Mouse (Mus musculus): Measurements from ENCODE around the gene Npas3. TPM values are rescaled to one million over a fixed set of nuclear protein-coding genes. Genes with fewer than 3 reads are reported as not detected.
A peak's percentile ranks its signal among the peaks of the same experiment; 100 is the strongest.

Npas3 gene
- polyA plus RNA-seq, 1 experiment from 2014 or later: 17.7 TPM

DNA sequence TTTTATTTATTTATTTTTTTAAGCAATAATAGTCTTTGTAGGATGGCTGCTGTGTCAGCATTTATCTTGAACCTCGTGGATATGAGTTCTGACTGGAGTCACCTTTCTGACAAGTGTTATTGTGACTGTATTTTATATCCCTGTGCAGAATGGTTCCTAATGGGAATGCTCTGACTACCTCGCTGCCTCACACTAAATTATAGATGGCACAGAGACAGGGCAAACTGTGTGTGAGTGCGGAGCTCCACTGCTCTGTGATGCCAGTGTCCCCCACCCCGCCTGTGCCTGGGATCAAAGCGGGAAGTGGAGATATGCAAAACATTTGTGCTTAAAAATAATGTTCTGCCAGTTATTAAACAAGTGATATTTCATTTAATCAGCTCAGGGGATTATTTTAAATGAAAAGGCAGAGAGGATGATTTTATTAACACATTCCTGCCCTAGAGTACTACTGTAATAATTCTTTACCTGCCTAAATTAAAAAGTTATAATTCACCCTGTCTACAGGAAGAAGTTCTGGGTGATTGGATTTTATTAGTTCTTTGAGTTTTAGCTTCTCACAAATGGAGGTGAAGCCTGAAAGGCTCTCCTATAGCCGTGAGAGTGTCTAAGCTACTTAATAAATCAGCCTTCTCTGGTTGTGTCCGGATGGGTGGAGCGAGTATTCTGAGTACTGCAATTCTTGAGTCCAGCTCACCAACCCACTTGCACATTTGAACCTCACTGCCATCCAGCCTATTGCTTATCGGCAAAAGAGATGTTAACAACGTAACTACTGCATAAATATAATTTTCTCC lies 721.1 kb downstream of the Npas3 start:
- Histone ChIP-seq H3K36me3 (ENCODE audit: control insufficient read depth, insufficient read depth) (no peaks in the 10 kb centered on the region), H3K27ac (ENCODE audit: low read length) (no peak overlapping the region), H3K4me3 (replicated peaks; ENCODE audit: low read length) (no peak overlapping the region), H3K9me3 (ENCODE audit: control insufficient read depth, low read length) (no peaks in the 10 kb centered on the region), H3K9ac (replicated peaks; ENCODE audit: low read depth, low read length) (no peak overlapping the region), H3K4me1 (replicated peaks; ENCODE audit: control insufficient read depth, insufficient read depth, low read length) (peaks cover 3% of the 10 kb centered on the region; the same call in 1 of the 2 replicates), H3K4me2 (ENCODE audit: low read length) (no peak overlapping the region), H3K27me3 (replicated peaks; ENCODE audit: control insufficient read depth, insufficient read depth, low read length) (no peaks in the 10 kb centered on the region)
- ATAC-seq: no peak
- 85% methylated on average over 10 of the region's 10 CpGs for WGBS

- no peaks in the 10 kb centered on the region for H3K9me3 ChIP-seq (ENCODE audit: control insufficient read depth, low read length)
- no peak overlapping the region for H3K9ac ChIP-seq (replicated peaks; ENCODE audit: low read depth, low read length)
- H3K27ac ChIP-seq (ENCODE audit: low read length): no peak overlapping the region
- no peaks in the 10 kb centered on the region for H3K27me3 ChIP-seq (replicated peaks; ENCODE audit: control insufficient read depth, insufficient read depth, low read length)
- no peaks in the 10 kb centered on the region for H3K36me3 ChIP-seq (ENCODE audit: control insufficient read depth, insufficient read depth)
- no peak overlapping the region for H3K4me3 ChIP-seq (replicated peaks; ENCODE audit: low read length)
- H3K4me2 ChIP-seq (ENCODE audit: low read length): no peak overlapping the region
- no peak for ATAC-seq
- H3K4me1 ChIP-seq (replicated peaks; ENCODE audit: control insufficient read depth, insufficient read depth, low read length): peaks cover 3% of the 10 kb centered on the region; the same call in 1 of the 2 replicates
- 95% methylated on average over 7 of the region's 7 CpGs for WGBS
These were observed 722.2 kb downstream of the Npas3 start for GRCm38 (mm10) chr12:53970721-53971120.

DNA sequence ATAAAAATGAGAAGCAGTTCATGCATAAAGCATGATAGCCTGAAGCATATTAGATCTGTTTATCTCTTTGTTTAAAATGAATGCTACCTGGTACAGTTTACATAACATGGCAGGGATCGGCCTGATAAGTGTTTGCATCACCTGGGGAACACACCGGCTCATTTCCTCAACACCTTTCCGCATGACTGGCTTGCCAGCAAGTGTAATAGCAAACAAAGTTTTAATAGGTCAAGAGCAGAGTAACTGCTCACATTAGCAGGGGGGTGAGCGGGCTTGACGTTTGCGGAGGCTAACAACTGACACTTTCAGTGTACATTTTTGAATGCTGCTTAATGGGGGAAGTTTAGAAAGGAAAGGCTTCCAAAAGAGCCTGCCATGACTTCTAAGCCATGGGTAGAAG lies 724.9 kb downstream of the Npas3 start:
- no peak overlapping the region for H3K4me2 ChIP-seq (ENCODE audit: low read length)
- ATAC-seq: no peak
- WGBS: 36% methylated on average over 6 of the region's 6 CpGs
- H3K9me3 ChIP-seq (ENCODE audit: control insufficient read depth, low read length): no peaks in the 10 kb centered on the region
- H3K27me3 ChIP-seq (replicated peaks; ENCODE audit: control insufficient read depth, insufficient read depth, low read length): no peaks in the 10 kb centered on the region
- no peak overlapping the region for H3K27ac ChIP-seq (ENCODE audit: low read length)
- peaks cover 3% of the 10 kb centered on the region; the same call in 1 of the 2 replicates for H3K4me1 ChIP-seq (replicated peaks; ENCODE audit: control insufficient read depth, insufficient read depth, low read length)
- H3K4me3 ChIP-seq (replicated peaks; ENCODE audit: low read length): no peak overlapping the region
- H3K9ac ChIP-seq (replicated peaks; ENCODE audit: low read depth, low read length): no peak overlapping the region
- H3K36me3 ChIP-seq (ENCODE audit: control insufficient read depth, insufficient read depth): no peaks in the 10 kb centered on the region

- Histone ChIP-seq H3K9me3 (ENCODE audit: control insufficient read depth, low read length) (no peaks in the 10 kb centered on the region), H3K9ac (replicated peaks; ENCODE audit: low read depth, low read length) (no peak overlapping the region), H3K36me3 (ENCODE audit: control insufficient read depth, insufficient read depth) (no peaks in the 10 kb centered on the region), H3K4me1 (replicated peaks; ENCODE audit: control insufficient read depth, insufficient read depth, low read length) (peaks cover 14% of the 10 kb centered on the region), H3K4me2 (ENCODE audit: low read length) (no peak overlapping the region), H3K27me3 (replicated peaks; ENCODE audit: control insufficient read depth, insufficient read depth, low read length) (peaks cover 2% of the 10 kb centered on the region; the same call in 1 of the 2 replicates), H3K27ac (ENCODE audit: low read length) (no peak overlapping the region), H3K4me3 (replicated peaks; ENCODE audit: low read length) (no peak overlapping the region)
- WGBS: 72% methylated on average over 9 of the region's 9 CpGs
- peak; percentile 29; the same call in 1 of the 2 replicates for ATAC-seq
These were observed 733.4 kb downstream of the Npas3 start for GRCm38 (mm10) chr12:53981575-53982507.

DNA sequence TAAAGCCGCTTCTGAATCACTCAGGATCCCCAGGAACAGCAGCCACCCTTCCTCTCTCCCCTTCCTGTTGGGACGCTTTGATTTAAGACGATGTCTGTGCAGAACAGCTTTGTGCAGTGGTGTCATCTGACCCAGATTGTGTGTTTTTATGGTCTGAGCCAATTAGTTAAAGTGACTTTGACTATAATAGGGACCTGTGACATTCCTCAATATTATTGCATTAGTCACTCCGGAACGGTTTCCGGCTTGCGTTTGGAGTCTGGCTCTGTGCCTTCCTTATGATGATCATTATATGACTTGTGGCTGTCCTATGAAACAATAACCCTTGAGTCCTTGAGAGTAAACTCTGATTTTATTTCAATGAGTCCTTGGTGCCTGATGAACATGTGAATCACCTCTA lies 735.5 kb downstream of the Npas3 start:
- no peaks in the 10 kb centered on the region for H3K36me3 ChIP-seq (ENCODE audit: control insufficient read depth, insufficient read depth)
- H3K27me3 ChIP-seq (replicated peaks; ENCODE audit: control insufficient read depth, insufficient read depth, low read length): peaks cover 2% of the 10 kb centered on the region; the same call in 1 of the 2 replicates
- 83% methylated on average over 7 of the region's 7 CpGs for WGBS
- H3K9ac ChIP-seq (replicated peaks; ENCODE audit: low read depth, low read length): no peak overlapping the region
- peaks cover 17% of the 10 kb centered on the region for H3K4me1 ChIP-seq (replicated peaks; ENCODE audit: control insufficient read depth, insufficient read depth, low read length)
- no peak overlapping the region for H3K4me2 ChIP-seq (ENCODE audit: low read length)
- H3K9me3 ChIP-seq (ENCODE audit: control insufficient read depth, low read length): no peaks in the 10 kb centered on the region
- no peak for ATAC-seq
- no peak overlapping the region for H3K27ac ChIP-seq (ENCODE audit: low read length)
- no peak overlapping the region for H3K4me3 ChIP-seq (replicated peaks; ENCODE audit: low read length)

- no peak overlapping the region for H3K4me2 ChIP-seq (ENCODE audit: low read length)
- peaks cover 2% of the 10 kb centered on the region; the same call in 1 of the 2 replicates for H3K27me3 ChIP-seq (replicated peaks; ENCODE audit: control insufficient read depth, insufficient read depth, low read length)
- WGBS: 14% methylated on average over 14 of the region's 14 CpGs
- peak; percentile 64 for ATAC-seq
- no peaks in the 10 kb centered on the region for H3K36me3 ChIP-seq (ENCODE audit: control insufficient read depth, insufficient read depth)
- H3K4me1 ChIP-seq (replicated peaks; ENCODE audit: control insufficient read depth, insufficient read depth, low read length): peaks cover 17% of the 10 kb centered on the region
- H3K9ac ChIP-seq (replicated peaks; ENCODE audit: low read depth, low read length): no peak overlapping the region
- H3K27ac ChIP-seq (ENCODE audit: low read length): no peak overlapping the region
- H3K4me3 ChIP-seq (replicated peaks; ENCODE audit: low read length): no peak overlapping the region
- no peaks in the 10 kb centered on the region for H3K9me3 ChIP-seq (ENCODE audit: control insufficient read depth, low read length)
These were observed 737.7 kb downstream of the Npas3 start for GRCm38 (mm10) chr12:53985851-53986842.

DNA sequence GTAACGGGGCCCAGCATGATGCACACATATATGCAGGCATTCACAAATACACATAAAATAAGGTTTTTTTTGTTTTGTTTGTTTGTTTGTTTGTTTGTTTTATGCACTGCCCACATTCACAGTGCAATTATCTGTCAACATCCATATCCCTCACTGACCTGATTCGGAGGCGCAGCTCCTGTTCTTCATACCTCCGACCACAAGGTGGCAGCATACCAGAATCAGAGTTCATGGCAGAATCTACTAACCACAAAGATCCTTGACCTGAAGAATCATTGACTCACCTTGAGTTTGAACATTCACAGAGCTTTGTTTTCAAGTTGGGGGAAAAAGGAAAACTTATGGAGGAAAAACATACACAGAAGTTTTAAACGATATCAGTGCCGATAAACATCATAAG lies 743.9 kb downstream of the Npas3 start:
- Histone ChIP-seq H3K27ac (ENCODE audit: low read length) (no peak overlapping the region), H3K27me3 (replicated peaks; ENCODE audit: control insufficient read depth, insufficient read depth, low read length) (no peaks in the 10 kb centered on the region), H3K4me2 (ENCODE audit: low read length) (no peak overlapping the region), H3K9ac (replicated peaks; ENCODE audit: low read depth, low read length) (no peak overlapping the region), H3K9me3 (ENCODE audit: control insufficient read depth, low read length) (peaks cover 3% of the 10 kb centered on the region; the same call in 1 of the 2 replicates), H3K4me1 (replicated peaks; ENCODE audit: control insufficient read depth, insufficient read depth, low read length) (peaks cover 3% of the 10 kb centered on the region; the same call in 1 of the 2 replicates), H3K36me3 (ENCODE audit: control insufficient read depth, insufficient read depth) (no peaks in the 10 kb centered on the region), H3K4me3 (replicated peaks; ENCODE audit: low read length) (no peak overlapping the region)
- WGBS: 98% methylated on average over 6 of the region's 6 CpGs
- ATAC-seq: no peak

- 64% methylated on average over 5 of the region's 5 CpGs for WGBS
- H3K27me3 ChIP-seq (replicated peaks; ENCODE audit: control insufficient read depth, insufficient read depth, low read length): no peaks in the 10 kb centered on the region
- no peak for ATAC-seq
These were observed 747.2 kb downstream of the Npas3 start for GRCm38 (mm10) chr12:53995710-53996109.

More at GRCm38 (mm10) chr12:53995710-53996109, 747.2 kb downstream of the Npas3 start:
- H3K4me2 ChIP-seq (ENCODE audit: low read length): no peak overlapping the region
- H3K27ac ChIP-seq (ENCODE audit: low read length): no peak overlapping the region
- H3K9me3 ChIP-seq (ENCODE audit: control insufficient read depth, low read length): peaks cover 3% of the 10 kb centered on the region; the same call in 1 of the 2 replicates
- no peaks in the 10 kb centered on the region for H3K36me3 ChIP-seq (ENCODE audit: control insufficient read depth, insufficient read depth)
- no peak overlapping the region for H3K4me3 ChIP-seq (replicated peaks; ENCODE audit: low read length)
- H3K9ac ChIP-seq (replicated peaks; ENCODE audit: low read depth, low read length): no peak overlapping the region
- H3K4me1 ChIP-seq (replicated peaks; ENCODE audit: control insufficient read depth, insufficient read depth, low read length): no peaks in the 10 kb centered on the region

All from forebrain, embryonic 16.5 days (tissue).